Mouse (Mus musculus) liver, embryonic 14.5 days (tissue): ENCODE measurements around the gene Ift140. TPM values are rescaled to one million over a fixed set of nuclear protein-coding genes. Genes with fewer than 3 reads are reported as not detected.
"Not testable (repeated sequence)": the region's sequence is repeated elsewhere in the genome, so short reads cannot be mapped to it uniquely, and the experiment has no call there.

ENCODE experiments used
- ATAC-seq: fragments of 200-750 bp; cut with Nextera tagmentation; 2 replicates; pipeline ENCODE4 v1.8.0; 2017; ENCODE audit warnings: moderate number of reproducible peaks, mild to moderate bottlenecking, moderate library complexity; ENCODE audit not compliant: insufficient read depth
- DNase-seq, 3 experiments: peaks; one replicate each; pipeline ENCODE4 v3.0.0-alpha.2; 2012 to 2013; ENCODE audit warnings: low read depth in 3 of 3, low spot score in 3 of 3
- H3K27ac ChIP-seq: fragments of 300-500 bp; sonication (generic); 2 replicates; pipeline ENCODE4 v1.5.1; 2014; ENCODE audit warnings: moderate library complexity, mild to moderate bottlenecking, control low read depth, inconsistent platforms
- H3K27me3 ChIP-seq: fragments of 300-500 bp; sonication (generic); 2 replicates; pipeline ENCODE4 v1.6.1; 2014; ENCODE audit warnings: mild to moderate bottlenecking, low read length, moderate library complexity; ENCODE audit not compliant: control insufficient read depth, insufficient read depth
- H3K36me3 ChIP-seq: fragments of 300-500 bp; sonication (generic); replicated peaks from 2 replicates; pipeline ENCODE4 v1.6.1; 2014; ENCODE audit warnings: low read depth; ENCODE audit not compliant: control insufficient read depth, insufficient read depth
- H3K4me1 ChIP-seq, 2 experiments: fragments of 200-500 bp in 1 of 2; fragments of 300-500 bp in 1 of 2; sonication (generic) in 1 of 2; replicated peaks; 2 replicates each; pipeline ENCODE4 v1.6.1; 2012 to 2014; ENCODE audit warnings: antibody characterized with exemption in 1 of 2, inconsistent platforms in 1 of 2, low read length in 1 of 2; ENCODE audit not compliant: control insufficient read depth in 2 of 2, insufficient read depth in 2 of 2
- H3K4me2 ChIP-seq: fragments of 300-500 bp; sonication (generic); 2 replicates; pipeline ENCODE4 v1.6.1; 2014; ENCODE audit warnings: low read depth, mild to moderate bottlenecking, control low read depth, moderate library complexity
- H3K4me3 ChIP-seq, 2 experiments: fragments of 200-500 bp in 1 of 2; fragments of 300-500 bp in 1 of 2; sonication (generic) in 1 of 2; 2 replicates each; pipeline ENCODE4 v1.5.1; 2012 to 2014; ENCODE audit warnings: low read depth in 2 of 2, low read length in 2 of 2, mild to moderate bottlenecking in 2 of 2, control low read depth in 1 of 2, inconsistent platforms in 1 of 2, moderate library complexity in 1 of 2; ENCODE audit not compliant: insufficient read depth in 1 of 2
- H3K9ac ChIP-seq: fragments of 300-500 bp; sonication (generic); replicated peaks from 2 replicates; pipeline ENCODE4 v1.6.1; 2014; ENCODE audit warnings: mild to moderate bottlenecking, control low read depth, moderate library complexity
- H3K9me3 ChIP-seq: fragments of 300-500 bp; sonication (generic); 2 replicates; pipeline ENCODE4 v1.6.1; 2016; ENCODE audit warnings: low read length, mixed read lengths; ENCODE audit not compliant: control insufficient read depth
- CTCF ChIP-seq: IDR thresholded peaks from 2 replicates; pipeline ENCODE4 v1.5.1; 2016; ENCODE audit warnings: antibody characterized with exemption, low read depth, control low read depth
- EP300 ChIP-seq: IDR thresholded peaks from 2 replicates; pipeline ENCODE4 v1.6.1; 2016; ENCODE audit warnings: antibody characterized with exemption, low read depth
- WGBS: fragments of 180-500 bp; shearing (Covaris S2); extraction: QIAGEN DNeasy Blood & Tissue Kit; methylation state at CpG from one replicate; pipeline ENCODE4 v1.1.7; 2014; ENCODE audit not compliant: insufficient replicate concordance; 5-methylcytosine and 5-hydroxymethylcytosine counted together
- polyA plus RNA-seq, 2 experiments: library from polyadenylated mRNA; depleted of rRNA in 1 of 2; stranded (reverse) in 1 of 2; unstranded in 1 of 2; fragments of >200 nt; fragmentation: Nextera tagmentation in 1 of 2; extraction: Ambion mirVana in 1 of 2; gene quantifications; 2 replicates each; pipeline versions ENCODE4 v1.2.1 to v1.2.3; 2012 to 2014

The Ift140 gene
- polyA plus RNA-seq, 2 experiments: 61.2 to 124 TPM

DNA sequence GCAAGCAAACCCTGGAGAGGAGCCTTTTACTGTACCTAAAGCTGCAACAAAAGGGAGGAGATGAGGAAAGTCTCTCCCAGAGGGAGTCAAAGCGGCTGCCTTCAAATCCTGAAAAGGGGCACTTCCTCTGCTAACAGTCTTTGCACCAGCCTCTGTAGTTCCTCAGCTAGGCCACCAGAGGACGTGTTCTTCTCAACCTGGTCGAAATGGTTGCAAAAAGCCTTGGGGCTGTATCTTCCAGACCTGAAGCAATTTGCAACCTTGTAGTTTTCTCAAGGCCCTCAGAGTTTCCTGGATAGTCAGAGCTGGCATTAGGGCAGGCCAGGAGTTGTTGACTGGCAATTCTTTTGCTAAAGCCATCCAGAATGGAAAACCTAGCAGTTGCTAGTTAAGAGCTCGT lies 101.4 kb downstream of the Ift140 start:
- Histone ChIP-seq H3K27me3 (no peaks in the 10 kb centered on the region), H3K27ac (no peak overlapping the region), H3K4me3 (no peak overlapping the region), H3K4me1 (peaks cover 11 to 15% of the 10 kb centered on the region in 2 experiments), H3K4me2 (no peak overlapping the region), H3K9ac (no peak overlapping the region), H3K9me3 (no peaks in the 10 kb centered on the region), H3K36me3 (no peaks in the 10 kb centered on the region)
- WGBS: 34% methylated on average over 4 of the region's 4 CpGs
- DNase-seq (peak in 2 of 3 experiments; percentile 30 to 37), ATAC-seq (no peak)
- TF ChIP-seq EP300: no peak
- TF ChIP-seq CTCF: peak; percentile 70

DNA sequence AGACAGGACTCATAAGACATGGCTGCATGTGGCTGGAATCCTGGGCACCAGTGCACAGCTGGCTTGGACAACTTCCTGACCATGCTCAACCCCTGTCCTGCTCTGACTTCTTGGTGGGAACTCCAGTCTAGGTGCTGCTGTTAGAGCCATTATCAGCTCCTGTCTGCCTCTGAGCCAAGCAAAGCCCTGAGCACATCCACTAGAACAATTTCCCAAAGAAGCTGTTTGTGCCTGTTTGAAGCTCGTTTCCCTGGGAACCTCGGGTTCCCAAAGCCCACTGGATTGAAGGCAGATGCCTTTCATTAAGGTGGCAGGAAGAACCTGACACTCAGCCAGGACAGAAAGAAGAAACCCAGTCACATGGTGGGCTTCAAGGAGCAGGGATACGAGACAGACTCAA lies 104.5 kb downstream of the Ift140 start, which contains the start of gene Ptx4:
Gene Ptx4 (plus strand): TSS at position 355 of the 400 bp plus-strand sequence.
- H3K4me1 ChIP-seq: peaks cover 10 to 15% of the 10 kb centered on the region in 2 experiments
- no peaks in the 10 kb centered on the region; the same call in 1 of the 2 replicates for H3K27me3 ChIP-seq
- H3K27ac ChIP-seq: no peak within 1 kb of the TSS
- ATAC-seq (no peak), DNase-seq (no peak)
- no peak within 1 kb of the TSS for H3K9ac ChIP-seq
- H3K36me3 ChIP-seq: no peaks in the 10 kb centered on the region
- TF ChIP-seq CTCF: no peak
- no peak for TF ChIP-seq EP300
- H3K4me2 ChIP-seq: no peak within 1 kb of the TSS
- no peak within 1 kb of the TSS for H3K4me3 ChIP-seq
- no peaks in the 10 kb centered on the region for H3K9me3 ChIP-seq
- 36% methylated on average over 3 of the region's 3 CpGs for WGBS

DNA sequence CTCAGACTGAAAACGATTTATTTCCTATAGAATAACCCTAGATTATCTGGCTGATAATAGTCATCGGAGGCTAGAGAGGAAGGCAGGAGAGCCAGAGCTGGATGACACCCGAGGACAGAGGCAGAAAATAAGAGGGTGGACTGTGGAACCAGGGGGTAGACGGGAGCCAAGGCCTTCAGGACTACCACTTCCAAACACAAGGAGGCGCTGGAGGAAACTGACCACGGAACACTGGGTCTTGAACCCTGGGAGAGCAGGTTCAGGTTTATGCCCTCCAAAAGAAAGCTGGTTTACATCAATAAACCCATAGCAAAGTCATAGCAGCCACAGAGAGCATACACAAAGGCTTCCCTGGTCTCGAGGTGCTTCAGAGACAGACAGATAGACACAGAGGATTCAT lies 108.1 kb downstream of the Ift140 start:
- Histone ChIP-seq H3K9me3 (no peaks in the 10 kb centered on the region), H3K36me3 (no peaks in the 10 kb centered on the region), H3K4me3 (no peak overlapping the region), H3K4me2 (no peak overlapping the region), H3K27me3 (no peaks in the 10 kb centered on the region; the same call in 1 of the 2 replicates), H3K4me1 (peaks cover 33 to 40% of the 10 kb centered on the region in 2 experiments), H3K27ac (no peak overlapping the region), H3K9ac (no peak overlapping the region)
- ATAC-seq: no peak
- 21% methylated on average over 7 of the region's 7 CpGs for WGBS
- no peak for DNase-seq
- TF ChIP-seq EP300 (no peak), CTCF (peak; percentile 74)

- Histone ChIP-seq H3K4me1 (peaks cover 33 to 35% of the 10 kb centered on the region in 2 experiments), H3K9ac (peak overlapping the region; percentile 42), H3K4me2 (peak overlapping the region; percentile 25; the same call in 1 of the 2 replicates), H3K27ac (peak overlapping the region; percentile 93)
- not testable (repeated sequence) for DNase-seq, H3K4me3 ChIP-seq, H3K36me3 ChIP-seq, H3K27me3 ChIP-seq, H3K9me3 ChIP-seq
- ATAC-seq: peak; percentile 48; the same call in 1 of the 2 replicates
- TF ChIP-seq EP300: 0 out of 2 replicates have a peak, but pooled peaks have one; percentile 5
- WGBS: 39% methylated on average over 3 of the region's 3 CpGs
Observed at GRCm38 (mm10) chr17:25125442-25126060, 109.7 kb downstream of the Ift140 start.

DNA sequence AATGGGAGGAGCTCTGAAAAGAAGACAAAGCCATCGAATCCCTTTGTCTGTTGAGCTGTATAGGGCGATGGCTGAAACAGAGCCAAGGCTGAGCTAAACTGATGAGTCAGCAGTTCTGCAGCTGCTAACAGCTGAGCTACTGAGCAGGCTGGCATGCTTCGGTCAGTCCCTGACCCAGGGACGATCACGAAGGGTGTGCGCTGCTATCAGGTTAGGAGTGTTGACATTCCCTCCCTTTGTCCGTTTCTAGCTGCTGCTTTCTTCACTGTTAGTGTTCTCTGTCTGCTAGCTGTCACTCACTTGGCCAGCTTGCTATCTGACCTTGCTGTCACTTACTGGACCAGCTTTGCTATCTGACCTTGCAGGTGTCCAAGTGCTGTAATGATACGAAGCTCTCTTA lies 111.2 kb downstream of the Ift140 start:
- no peaks in the 10 kb centered on the region for H3K9me3 ChIP-seq
- ATAC-seq (peak; percentile 86), DNase-seq (peak; percentile 62 to 76 (median 65))
- H3K27ac ChIP-seq: peak overlapping the region; percentile 93
- TF ChIP-seq CTCF: no peak
- TF ChIP-seq EP300: peak; percentile 62
- no peaks in the 10 kb centered on the region; the same call in 1 of the 2 replicates for H3K27me3 ChIP-seq
- H3K4me1 ChIP-seq: peaks cover 33 to 35% of the 10 kb centered on the region in 2 experiments
- H3K36me3 ChIP-seq: no peaks in the 10 kb centered on the region
- peak overlapping the region; percentile 66 for H3K9ac ChIP-seq
- WGBS: 7% methylated on average over 8 of the region's 8 CpGs
- H3K4me2 ChIP-seq: peak overlapping the region; percentile 47
- peak overlapping the region in 1 of 2 experiments; percentile 16; a peak in 3 of 4 replicates for H3K4me3 ChIP-seq
